Mouse (Mus musculus): ENCODE measurements at regions not wholly inside any gene's neighbourhood (a gene's known extent, or its start where the extent isn't known, plus 50 kb on each side); places are given as distances from the start of the nearest gene placed in this dataset.
A peak's percentile ranks its signal among the peaks of the same experiment; 100 is the strongest.

- DNase-seq (ENCODE audit: low spot score in 2 of 2): no peak
- Histone ChIP-seq H3K27ac (no peak overlapping the region), H3K4me3 (no peak overlapping the region)
- no peak for TF ChIP-seq CTCF (conservative IDR thresholded peaks at IDR 0.05)
Measured at GRCm38 (mm10) chr7:145025186-145026013, 85.7 kb upstream of the Ccnd1 start.

- no peak for TF ChIP-seq CTCF (conservative IDR thresholded peaks at IDR 0.05)
- no peak for DNase-seq (ENCODE audit: low spot score in 2 of 2)
- H3K27ac ChIP-seq: no peak overlapping the region
- no peak overlapping the region for H3K4me3 ChIP-seq
Measured at GRCm38 (mm10) chr7:145024651-145025050, 84.9 kb upstream of the Ccnd1 start.

DNA sequence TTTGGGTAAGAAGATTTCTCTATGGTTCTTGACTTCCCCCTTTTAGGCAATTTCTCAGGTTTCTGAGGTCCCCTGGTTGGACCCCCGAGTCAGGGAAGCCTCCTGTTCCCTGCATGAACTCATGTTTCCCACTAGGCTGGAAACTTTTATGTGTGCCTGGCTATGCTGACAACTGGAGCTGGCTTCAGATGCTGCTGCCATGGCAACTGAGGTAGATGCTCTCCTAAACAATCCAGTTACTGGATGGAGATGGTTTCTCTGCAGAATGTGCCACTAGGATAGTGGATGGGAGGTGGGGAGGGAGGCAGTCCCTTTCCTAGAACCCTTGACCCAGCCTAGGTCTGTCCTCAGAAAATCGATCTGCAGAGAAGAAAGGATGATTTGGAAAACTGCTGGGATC lies 79.4 kb upstream of the Ccnd1 start:
- TF ChIP-seq CTCF (conservative IDR thresholded peaks at IDR 0.05): peak; percentile 25
- Histone ChIP-seq H3K4me3 (no peak overlapping the region), H3K27ac (no peak overlapping the region)
- DNase-seq (ENCODE audit: low spot score in 2 of 2): peak in 1 of 2 experiments; percentile 41

DNA sequence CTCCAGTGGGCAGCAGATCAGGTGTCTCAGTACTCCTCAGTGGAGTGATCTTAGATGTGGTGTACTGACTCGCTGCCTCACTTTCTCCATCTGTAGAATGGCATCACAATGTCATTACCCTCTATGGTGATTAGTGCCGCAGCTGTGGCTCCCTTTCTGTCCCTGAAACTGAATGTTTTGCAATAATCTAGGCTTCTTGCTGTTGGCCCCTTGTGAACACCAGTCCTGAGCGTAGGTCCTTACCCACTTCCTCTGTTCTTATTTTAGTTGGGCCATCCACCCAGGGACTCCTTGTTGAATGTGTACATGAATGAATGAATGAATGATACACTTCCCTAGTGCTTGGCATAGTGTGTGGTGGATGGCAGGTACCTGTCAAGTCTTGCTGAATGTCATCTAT lies 78.4 kb upstream of the Ccnd1 start:
- TF ChIP-seq CTCF (conservative IDR thresholded peaks at IDR 0.05): no peak
- DNase-seq (ENCODE audit: low spot score in 2 of 2): no peak
- H3K27ac ChIP-seq: no peak overlapping the region
- no peak overlapping the region for H3K4me3 ChIP-seq

DNA sequence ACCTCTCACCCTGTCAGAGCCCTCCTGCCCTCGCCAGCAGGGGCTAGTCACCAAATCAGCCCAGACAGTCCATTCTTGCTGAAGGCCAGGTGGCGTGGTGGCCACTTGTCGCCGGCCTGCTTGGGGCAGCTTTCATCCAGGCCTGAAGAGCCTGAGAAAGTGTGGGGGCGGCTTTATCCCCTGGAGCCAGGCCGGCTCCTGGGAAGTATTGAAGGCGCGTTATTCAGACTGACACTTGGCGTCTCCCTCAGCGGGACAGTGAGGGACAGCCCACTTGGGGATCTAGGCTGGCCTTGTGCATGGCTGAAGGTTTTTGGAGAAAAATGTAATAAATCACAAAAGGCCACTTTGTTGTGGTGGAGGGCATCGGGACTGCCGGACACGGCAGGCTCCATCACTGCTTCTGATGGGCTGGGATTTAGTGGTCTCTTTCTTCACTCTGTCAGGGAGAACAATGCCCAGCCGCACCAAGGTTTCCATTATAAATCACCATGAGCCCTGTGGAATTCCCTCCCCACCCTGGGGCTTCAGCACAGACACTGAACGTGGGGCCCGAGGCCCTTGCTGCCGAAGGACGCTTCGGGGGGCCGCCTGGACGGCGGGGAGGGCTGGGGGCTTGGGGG lies 75.8 kb upstream of the Ccnd1 start:
- TF ChIP-seq CTCF (conservative IDR thresholded peaks at IDR 0.05): no peak
- no peak overlapping the region for H3K27ac ChIP-seq
- no peak for DNase-seq (ENCODE audit: low spot score in 2 of 2)
- H3K4me3 ChIP-seq: no peak overlapping the region

- TF ChIP-seq CTCF (conservative IDR thresholded peaks at IDR 0.05): no peak
- no peak for DNase-seq (ENCODE audit: low spot score in 2 of 2)
- Histone ChIP-seq H3K4me3 (no peak overlapping the region), H3K27ac (no peak overlapping the region)
Measured at GRCm38 (mm10) chr7:145010757-145011156, 71.0 kb upstream of the Ccnd1 start.

GRCm38 (mm10) chr7:145010004-145010403 lies 70.3 kb upstream of the Ccnd1 start:
- Histone ChIP-seq H3K4me3 (no peak overlapping the region), H3K27ac (no peak overlapping the region)
- no peak for DNase-seq (ENCODE audit: low spot score in 2 of 2)
- no peak for TF ChIP-seq CTCF (conservative IDR thresholded peaks at IDR 0.05)

- no peak for DNase-seq (ENCODE audit: low spot score in 2 of 2)
- TF ChIP-seq CTCF (conservative IDR thresholded peaks at IDR 0.05): no peak
- Histone ChIP-seq H3K27ac (no peak overlapping the region), H3K4me3 (no peak overlapping the region)
Measured at GRCm38 (mm10) chr7:145008662-145009333, 69.1 kb upstream of the Ccnd1 start.

DNA sequence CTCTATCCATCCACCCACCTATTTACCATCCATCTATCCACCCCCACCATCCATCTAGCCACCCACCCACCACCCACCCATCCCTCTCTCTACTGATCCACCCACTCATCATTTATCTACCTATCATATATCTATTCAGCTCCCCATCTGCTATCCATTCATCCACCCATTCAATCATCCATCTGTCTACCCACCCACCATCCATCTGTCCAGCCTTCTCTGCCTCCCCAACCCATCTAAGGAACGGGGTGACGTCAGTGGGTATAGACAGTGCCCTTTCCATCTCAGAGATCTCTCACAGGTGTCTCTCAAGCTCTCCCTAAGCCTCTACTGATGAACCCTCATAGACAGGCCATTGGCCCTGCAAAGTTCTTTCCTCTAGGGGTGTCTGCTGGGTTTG lies 67.5 kb upstream of the Ccnd1 start:
- DNase-seq (ENCODE audit: low spot score in 2 of 2): peak; percentile 68 to 69
- TF ChIP-seq CTCF (conservative IDR thresholded peaks at IDR 0.05): no peak
- Histone ChIP-seq H3K27ac (no peak overlapping the region), H3K4me3 (no peak overlapping the region)

- no peak overlapping the region for H3K27ac ChIP-seq
- no peak for DNase-seq (ENCODE audit: low spot score in 2 of 2)
- no peak overlapping the region for H3K4me3 ChIP-seq
- no peak for TF ChIP-seq CTCF (conservative IDR thresholded peaks at IDR 0.05)
Measured at GRCm38 (mm10) chr7:145001503-145002084, 61.9 kb upstream of the Ccnd1 start.

DNA sequence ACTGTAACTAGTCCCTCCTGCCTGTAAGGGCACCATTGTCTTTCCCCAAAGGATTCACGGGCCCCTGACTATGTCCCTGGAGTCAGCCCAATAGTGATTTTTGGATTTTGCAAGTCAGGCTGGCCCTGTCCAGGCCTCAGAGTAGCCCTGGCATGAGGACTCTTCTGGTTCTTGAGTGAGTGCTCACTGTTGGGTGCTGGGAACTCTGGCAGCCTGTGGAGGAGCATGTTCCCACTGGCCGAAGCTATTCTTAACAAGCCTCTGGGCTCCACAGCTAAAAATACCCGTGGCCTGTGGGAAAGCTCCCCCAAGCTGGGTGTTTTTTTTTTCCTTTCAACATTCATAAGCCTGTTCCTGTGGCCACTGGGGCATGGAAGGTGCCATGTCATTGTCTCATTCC lies 60.0 kb upstream of the Ccnd1 start:
- Histone ChIP-seq H3K4me3 (no peak overlapping the region), H3K27ac (no peak overlapping the region)
- TF ChIP-seq CTCF (conservative IDR thresholded peaks at IDR 0.05): no peak
- no peak for DNase-seq (ENCODE audit: low spot score in 2 of 2)

DNA sequence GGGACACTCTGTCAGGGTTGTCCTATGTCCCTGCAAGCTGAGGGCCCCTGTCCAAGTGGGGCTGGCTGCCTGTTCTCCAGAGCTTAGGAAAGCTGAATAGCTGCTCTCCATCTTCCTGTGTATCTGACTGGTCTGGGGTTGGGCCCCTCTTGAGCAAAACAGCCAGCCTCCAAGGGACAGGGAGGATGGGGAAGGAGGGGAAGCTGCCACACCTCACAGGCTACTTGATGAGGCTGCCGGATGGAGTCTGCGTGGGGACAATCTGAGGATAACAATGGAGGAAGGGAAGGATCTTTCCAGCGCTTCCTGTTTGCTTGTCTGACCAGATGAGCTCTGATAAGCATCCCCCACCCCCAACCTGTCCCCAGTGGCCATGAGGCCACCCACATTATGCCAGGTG lies 57.1 kb upstream of the Ccnd1 start:
- DNase-seq (ENCODE audit: low spot score in 2 of 2): no peak
- Histone ChIP-seq H3K4me3 (no peak overlapping the region), H3K27ac (no peak overlapping the region)
- TF ChIP-seq CTCF (conservative IDR thresholded peaks at IDR 0.05): no peak

DNA sequence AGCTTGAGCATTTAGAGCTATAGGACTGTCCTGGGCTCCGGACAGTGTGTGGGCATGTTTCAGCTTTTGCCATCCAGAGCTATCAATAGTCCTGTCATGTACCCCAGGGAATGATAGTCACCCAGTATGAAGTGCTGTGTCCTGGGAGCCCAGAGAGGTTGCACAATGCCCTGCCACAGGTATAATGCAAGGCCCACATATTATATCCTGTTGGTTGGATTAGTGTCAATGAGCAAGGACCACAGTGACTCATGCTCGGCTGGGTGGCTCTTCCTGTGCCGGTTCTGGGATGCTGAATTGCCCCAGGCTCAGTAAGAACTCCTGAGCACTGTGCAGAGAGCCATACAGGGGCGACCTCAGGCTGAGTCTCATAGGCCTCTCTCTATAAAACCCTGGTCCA lies 54.5 kb upstream of the Ccnd1 start:
- H3K27ac ChIP-seq: no peak overlapping the region
- no peak overlapping the region for H3K4me3 ChIP-seq
- no peak for TF ChIP-seq CTCF (conservative IDR thresholded peaks at IDR 0.05)
- DNase-seq (ENCODE audit: low spot score in 2 of 2): no peak
